Mouse (Mus musculus) CH12.LX (cell line): ENCODE results near the gene Selp.

Source experiments
- CTCF ChIP-seq, 2 experiments: IDR thresholded peaks in 1 of 2; conservative IDR thresholded peaks in 1 of 2; 2 replicates each; pipeline ENCODE4 v1.5.1; 2011 to 2012; ENCODE audit warnings: low read depth in 2 of 2, low read length in 2 of 2, improper control_type of control experiment in 1 of 2, inconsistent platforms in 1 of 2, mild to moderate bottlenecking in 1 of 2, moderate library complexity in 1 of 2
- MAFK ChIP-seq: IDR thresholded peaks from 2 replicates; pipeline ENCODE4 v1.6.1; 2011; ENCODE audit warnings: low read length, improper control_type of control experiment; ENCODE audit not compliant: insufficient replicate concordance
- NELFE ChIP-seq: IDR thresholded peaks from 2 replicates; pipeline ENCODE4 v1.6.1; 2011; ENCODE audit warnings: low read depth, low read length, improper control_type of control experiment
- POLR2A ChIP-seq: IDR thresholded peaks from 2 replicates; pipeline ENCODE4 v1.6.1; 2011; ENCODE audit warnings: low read depth, mild to moderate bottlenecking, improper control_type of control experiment, low read length
- SMC3 ChIP-seq: IDR thresholded peaks from 2 replicates; pipeline ENCODE4 v1.6.1; 2011; ENCODE audit warnings: low read depth, low read length, improper control_type of control experiment
- TBP ChIP-seq: conservative IDR thresholded peaks from 2 replicates; pipeline ENCODE4 v1.6.1; 2011; ENCODE audit warnings: low read depth, low read length, improper control_type of control experiment
- TCF12 ChIP-seq: IDR thresholded peaks from 2 replicates; pipeline ENCODE4 v1.6.1; 2014; ENCODE audit warnings: low read depth, mild to moderate bottlenecking, inconsistent platforms, low read length, improper control_type of control experiment
- ZMIZ1 ChIP-seq: IDR thresholded peaks from 2 replicates; pipeline ENCODE4 v1.6.1; 2012; ENCODE audit warnings: low read depth, mild to moderate bottlenecking, inconsistent platforms, low read length, improper control_type of control experiment

DNA sequence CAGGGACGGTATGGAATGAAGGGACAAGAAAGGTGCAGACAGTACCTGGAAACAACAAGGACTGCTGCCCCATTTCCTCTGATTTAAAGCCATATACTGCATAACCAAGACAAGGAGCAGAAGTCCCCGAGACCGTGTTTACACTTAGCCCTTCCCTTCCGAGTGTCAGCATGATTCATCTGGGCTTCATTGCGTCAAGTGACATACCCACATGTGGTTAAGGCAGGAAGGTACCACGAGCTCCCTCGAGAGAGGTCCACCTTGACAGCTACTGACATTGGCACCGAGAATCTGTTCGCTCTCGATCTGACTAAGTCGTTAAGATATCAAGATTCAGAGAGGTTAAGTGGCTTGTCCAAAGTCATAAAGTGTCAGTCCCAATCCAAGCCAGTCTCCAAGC lies 20.9 kb downstream of the Selp start:
- TF ChIP-seq TCF12, result no peak
- TF ChIP-seq NELFE, result no peak
- TF ChIP-seq ZMIZ1, result no peak
- no peak for TF ChIP-seq CTCF (conservative IDR thresholded peaks at IDR 0.05 in 1 of 2, IDR thresholded peaks at IDR 0.05 in 1 of 2; ENCODE audit: low read depth in 2 of 2, low read length in 2 of 2)
- no peak for TF ChIP-seq SMC3
- TF ChIP-seq MAFK, result no peak
- TF ChIP-seq TBP, result no peak
- no peak for TF ChIP-seq POLR2A
